In the genomic region with DNA sequence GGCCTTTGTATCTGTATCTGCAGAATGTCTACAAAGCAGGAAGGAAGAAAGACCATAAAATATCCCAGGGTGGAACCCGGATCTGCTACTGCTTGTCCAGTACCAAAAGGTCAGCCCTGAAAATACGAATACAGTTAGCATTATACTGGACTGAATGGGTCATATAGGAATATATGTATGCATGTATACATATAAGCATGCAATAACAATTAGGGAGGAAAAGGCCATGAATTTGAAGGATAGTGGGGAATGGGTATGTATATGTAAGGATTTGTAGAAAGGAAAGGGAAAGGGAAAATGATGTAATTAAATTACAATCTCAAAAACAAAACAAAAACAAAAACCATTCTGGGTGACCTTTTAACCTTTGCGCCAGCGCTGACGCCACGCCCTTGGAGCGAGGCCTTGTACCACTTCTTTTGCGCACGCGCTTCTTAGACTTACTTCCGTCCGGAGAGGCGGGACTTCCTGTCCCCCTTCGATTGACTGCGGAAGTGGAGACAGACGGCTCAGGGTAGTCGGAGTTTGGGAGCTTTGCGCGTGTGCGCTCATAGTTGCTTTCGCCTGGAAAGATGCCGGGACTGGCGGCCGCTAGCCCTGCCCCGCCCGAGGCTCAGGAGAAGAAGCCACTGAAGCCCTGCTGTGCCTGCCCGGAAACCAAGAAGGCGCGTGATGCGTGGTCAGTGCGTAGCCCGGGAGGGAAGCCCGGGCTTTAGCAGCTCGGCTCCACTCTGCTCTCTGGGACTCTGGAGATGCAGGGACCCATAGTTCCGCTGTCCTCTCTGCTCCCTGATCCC, we compare ENCODE assay signal across 8 mouse cellular contexts. TPM values are rescaled to one million over a fixed set of nuclear protein-coding genes. Genes with fewer than 3 reads are reported as not detected.
A peak's percentile ranks its signal among the peaks of the same experiment; 100 is the strongest.
DNase-seq lines count a peak whose midpoint lies in the region; ATAC-seq and TF ChIP-seq lines count a peak whose summit lies in the region.

A gene (plus strand): TSS at position 463 of the 797 bp plus-strand sequence.
A gene (plus strand): TSS at position 512 of the 797 bp plus-strand sequence.

- H3K27ac ChIP-seq in bone marrow macrophage, adult 2 months (ENCODE audit: insufficient read depth, low read depth, low read length) = peak within 1 kb of the TSS; percentile 82
- H3K27ac ChIP-seq in embryonic fibroblast, embryonic 13.5 days (ENCODE audit: insufficient read depth, low read length) = peak within 1 kb of the TSS; percentile 29; the same call in 1 of the 2 replicates
- H3K27ac ChIP-seq in kidney, embryonic 14.5 days (ENCODE audit: low read depth, low read length) = peak within 1 kb of the TSS; percentile 85
- H3K27ac ChIP-seq in limb, embryonic 15.5 days = peak within 1 kb of the TSS; percentile 93

- peak within 1 kb of the TSS; percentile 70 for H3K4me3 ChIP-seq in bone marrow macrophage, adult 2 months (ENCODE audit: insufficient read depth, low read length)
- peak within 1 kb of the TSS; percentile 77 for H3K4me3 ChIP-seq in embryonic fibroblast, embryonic 13.5 days (ENCODE audit: insufficient read depth, low read length)
- peak within 1 kb of the TSS; percentile 85 for H3K4me3 ChIP-seq in kidney, embryonic 14.5 days (ENCODE audit: low read length)
- peak within 1 kb of the TSS; percentile 86 for H3K4me3 ChIP-seq in limb, embryonic 15.5 days

- WGBS in kidney, embryonic 14.5 days = 3% methylated on average over 35 of the region's 35 CpGs
- WGBS in limb, embryonic 15.5 days = 3% methylated on average over 35 of the region's 35 CpGs

- H3K9me3 ChIP-seq in kidney, embryonic 14.5 days (ENCODE audit: control insufficient read depth, low read length) = no peaks in the 10 kb centered on the region
- H3K9me3 ChIP-seq in limb, embryonic 15.5 days = no peaks in the 10 kb centered on the region

- DNase-seq in A20 (ENCODE audit: low read depth, low spot score) = peak; percentile 97
- DNase-seq in heart, adult 9 months (ENCODE audit: low spot score in 2 of 2) = peak; percentile 97
- peak; percentile 90 to 92 for DNase-seq in monocyte, adult 2 months (ENCODE audit: low read depth in 1 of 2, low spot score in 2 of 2)
- peak; percentile 91 to 96 for DNase-seq in spleen, postnatal 36 days (ENCODE audit: low spot score in 2 of 2)

- no peak for TF ChIP-seq POLR2A in bone marrow macrophage, adult 2 months (IDR thresholded peaks at IDR 0.05; ENCODE audit: borderline replicate concordance, low read depth, low read length)
- peak; percentile 84 for TF ChIP-seq POLR2A in embryonic fibroblast, embryonic 13.5 days (IDR thresholded peaks at IDR 0.05; ENCODE audit: low read depth, low read length)

- H3K9ac ChIP-seq in kidney, embryonic 14.5 days (ENCODE audit: low read depth, low read length) = peak within 1 kb of the TSS; percentile 86
- H3K9ac ChIP-seq in limb, embryonic 15.5 days = peak within 1 kb of the TSS; percentile 65

- H3K4me1 ChIP-seq in bone marrow macrophage, adult 2 months (ENCODE audit: control insufficient read depth, insufficient read depth, low read length) = peaks cover 7% of the 10 kb centered on the region
- peaks cover 3% of the 10 kb centered on the region; the same call in 1 of the 2 replicates for H3K4me1 ChIP-seq in embryonic fibroblast, embryonic 13.5 days (ENCODE audit: control insufficient read depth, insufficient read depth, low read length)
- 0 out of 2 replicates have a peak, but pooled peaks cover 5% of the 10 kb centered on the region for H3K4me1 ChIP-seq in kidney, embryonic 14.5 days (ENCODE audit: control insufficient read depth, insufficient read depth, low read length)
- H3K4me1 ChIP-seq in limb, embryonic 15.5 days = peaks cover 8% of the 10 kb centered on the region

- peak; percentile 95 for ATAC-seq in kidney, embryonic 14.5 days (ENCODE audit: low FRiP score, low TSS enrichment)
- ATAC-seq in limb, embryonic 15.5 days (ENCODE audit: insufficient number of reproducible peaks, low FRiP score, low TSS enrichment, low read depth) = peak; percentile 89; the same call in 1 of the 2 replicates

- H3K4me2 ChIP-seq in kidney, embryonic 14.5 days (replicated peaks; ENCODE audit: low read depth, low read length) = peak within 1 kb of the TSS; percentile 58
- H3K4me2 ChIP-seq in limb, embryonic 15.5 days = peak within 1 kb of the TSS; percentile 51

- no peak for TF ChIP-seq CTCF in bone marrow macrophage, adult 2 months (IDR thresholded peaks at IDR 0.05; ENCODE audit: low read depth, low read length)
- no peak for TF ChIP-seq CTCF in embryonic fibroblast, embryonic 13.5 days (IDR thresholded peaks at IDR 0.05; ENCODE audit: borderline replicate concordance, insufficient read depth, low read length)

- no peaks in the 10 kb centered on the region for H3K27me3 ChIP-seq in kidney, embryonic 14.5 days (ENCODE audit: control insufficient read depth, insufficient read depth, low read length)
- H3K27me3 ChIP-seq in limb, embryonic 15.5 days = no peaks in the 10 kb centered on the region

- peaks cover 22% of the 10 kb centered on the region for H3K36me3 ChIP-seq in kidney, embryonic 14.5 days (ENCODE audit: control insufficient read depth, insufficient read depth, low read length)
- peaks cover 21% of the 10 kb centered on the region for H3K36me3 ChIP-seq in limb, embryonic 15.5 days

RNA-seq across cellular contexts. Expression of the first gene that starts in this region (rescaled TPM):
- 115 and 119 TPM in 2 replicates for polyA plus RNA-seq in bone marrow macrophage, adult 2 months (2012; ENCODE audit: insufficient read depth, insufficient read length, missing spikeins)
- polyA plus RNA-seq in embryonic fibroblast, embryonic 13.5 days (2011; ENCODE audit: insufficient read length, low read depth, missing spikeins) = 93.2 and 102 TPM in 2 replicates
- 148 and 203 TPM in 2 replicates for polyA plus RNA-seq in kidney, embryonic 14.5 days (2014; fragmentation: Nextera tagmentation; extraction: Ambion mirVana)
- 104 and 121 TPM in 2 replicates for polyA plus RNA-seq in limb, embryonic 15.5 days (2015; fragmentation: Nextera tagmentation; extraction: Ambion mirVana)

RNA-seq across cellular contexts. Expression of the second gene that starts in this region (rescaled TPM):
- polyA plus RNA-seq in bone marrow macrophage, adult 2 months (2012; ENCODE audit: insufficient read depth, insufficient read length, missing spikeins) = not detected in 2 replicates
- 1.4 TPM in 1 of 2 replicates, not detected in the other for polyA plus RNA-seq in embryonic fibroblast, embryonic 13.5 days (2011; ENCODE audit: insufficient read length, low read depth, missing spikeins)
- not detected in 2 replicates for polyA plus RNA-seq in kidney, embryonic 14.5 days (2014; fragmentation: Nextera tagmentation; extraction: Ambion mirVana)
- polyA plus RNA-seq in limb, embryonic 15.5 days (2015; fragmentation: Nextera tagmentation; extraction: Ambion mirVana) = 0.55 TPM in 1 of 2 replicates, not detected in the other

Comparison
In these comparisons a context has a peak if more than half of its experiments do, and no peak if none do; other contexts are left out.
1. Peak in every context shown above with its lines: DNase-seq, ATAC-seq, H3K4me3 ChIP-seq and H3K27ac ChIP-seq.
2. H3K27ac ChIP-seq: peak in every context shown above with its lines; median percentile 93 in limb, embryonic 15.5 days; 85 in kidney, embryonic 14.5 days; 82 in bone marrow macrophage, adult 2 months; 29 in embryonic fibroblast, embryonic 13.5 days.